Mouse (Mus musculus): ENCODE measurements around the gene Ssbp2.

- TF ChIP-seq CTCF (IDR thresholded peaks at IDR 0.05; ENCODE audit: low read depth) (no peak), EP300 (IDR thresholded peaks at IDR 0.05; ENCODE audit: low read depth) (no peak)
Observed at GRCm38 (mm10) chr13:91471980-91472379, 11.9 kb downstream of the Ssbp2 start.
